Mouse (Mus musculus): Measurements from ENCODE around the gene Zfp174. TPM values are rescaled to one million over a fixed set of nuclear protein-coding genes. Genes with fewer than 3 reads are reported as not detected.
A peak's percentile ranks its signal among the peaks of the same experiment; 100 is the strongest.

The Zfp174 gene
- total and polyA plus RNA-seq, 3 experiments, result 0.26 to 0.98 (median 0.37) TPM

DNA sequence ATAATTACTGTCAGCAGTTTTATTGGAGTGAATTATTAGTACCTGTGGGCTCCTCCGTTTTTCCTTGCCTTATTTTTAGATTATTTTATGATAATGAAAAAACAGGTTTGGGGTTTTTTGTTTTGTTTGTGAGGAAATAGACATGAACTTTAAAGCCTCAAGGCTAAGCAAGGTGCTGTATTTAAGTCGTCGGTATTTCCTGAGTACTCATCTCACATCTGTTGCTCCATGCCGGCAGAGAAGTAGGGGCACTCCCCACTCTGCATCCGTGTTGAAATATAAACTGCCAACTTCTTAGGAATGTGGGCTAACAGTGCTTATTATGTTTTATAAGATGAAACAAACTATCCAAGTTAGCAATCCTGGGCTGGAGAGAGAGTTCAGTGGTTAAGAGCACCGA is 49.0 kb downstream of the Zfp174 start:
- peaks cover 9 to 27% of the 10 kb centered on the region in 2 experiments for H3K4me1 ChIP-seq (ENCODE audit: control insufficient read depth in 1 of 2, insufficient read depth in 2 of 2)
- TF ChIP-seq UBTF (IDR thresholded peaks at IDR 0.05; ENCODE audit: low read depth, low read length) (no peak), BHLHE40 (IDR thresholded peaks at IDR 0.05; ENCODE audit: low read depth, low read length) (no peak), MXI1 (IDR thresholded peaks at IDR 0.05; ENCODE audit: low read depth, low read length) (no peak), USF1 (IDR thresholded peaks at IDR 0.05; ENCODE audit: low read depth, low read length) (no peak), MAFK (IDR thresholded peaks at IDR 0.05; ENCODE audit: insufficient replicate concordance, low read length) (no peak), JUN (IDR thresholded peaks at IDR 0.05; ENCODE audit: insufficient read depth, low read depth, low read length) (no peak), KAT2A (IDR thresholded peaks at IDR 0.05; ENCODE audit: insufficient replicate concordance, low read length) (no peak), MEF2A (IDR thresholded peaks at IDR 0.05; ENCODE audit: borderline replicate concordance, low read depth, low read length) (no peak), PAX5 (IDR thresholded peaks at IDR 0.05; ENCODE audit: low read length) (no peak), POLR2A (IDR thresholded peaks at IDR 0.05; ENCODE audit: low read depth, low read length) (no peak), MAX (IDR thresholded peaks at IDR 0.05; ENCODE audit: low read length) (no peak)
- peak overlapping the region; percentile 83 for H3K9ac ChIP-seq (ENCODE audit: insufficient read depth, low read depth)
- no peaks in the 10 kb centered on the region for H3K27me3 ChIP-seq (replicated peaks)
- no peaks in the 10 kb centered on the region for H3K9me3 ChIP-seq (replicated peaks; ENCODE audit: low read length)
- peak overlapping the region; percentile 75; the same call in 1 of the 2 replicates for H3K4me2 ChIP-seq (ENCODE audit: insufficient read depth, low read depth, poor library complexity, severe bottlenecking)
- in situ Hi-C loops (cut with MboI; ENCODE audit: low pct_ligation_motif_present, low pct_unique_long_range_greater_than_20kb, low sequenced_read_pairs) (no loop called here), dilution Hi-C loops (cut with MboI; ENCODE audit: extremely low pct_ligation_motif_present, extremely low pct_unique_long_range_greater_than_20kb, low sequenced_read_pairs) (no loop called here)
- peaks cover 23% of the 10 kb centered on the region for H3K79me2 ChIP-seq (replicated peaks; ENCODE audit: control insufficient read depth, extremely low read depth, insufficient read depth, poor library complexity, severe bottlenecking)
- H3K36me3 ChIP-seq (replicated peaks in 1 of 2; ENCODE audit: control insufficient read depth in 1 of 2, insufficient read depth in 1 of 2, low read length in 1 of 2), result peaks cover 50 to 80% of the 10 kb centered on the region in 2 experiments
- DNase-seq (ENCODE audit: extremely low read depth), result no peak
- no peak overlapping the region for H3K27ac ChIP-seq (ENCODE audit: insufficient read depth, low read depth)
- H3K4me3 ChIP-seq (replicated peaks in 1 of 3; ENCODE audit: low read depth in 2 of 3, low read length in 2 of 3, poor library complexity in 1 of 3), result peak overlapping the region in 2 of 3 experiments; percentile 57 to 59

DNA sequence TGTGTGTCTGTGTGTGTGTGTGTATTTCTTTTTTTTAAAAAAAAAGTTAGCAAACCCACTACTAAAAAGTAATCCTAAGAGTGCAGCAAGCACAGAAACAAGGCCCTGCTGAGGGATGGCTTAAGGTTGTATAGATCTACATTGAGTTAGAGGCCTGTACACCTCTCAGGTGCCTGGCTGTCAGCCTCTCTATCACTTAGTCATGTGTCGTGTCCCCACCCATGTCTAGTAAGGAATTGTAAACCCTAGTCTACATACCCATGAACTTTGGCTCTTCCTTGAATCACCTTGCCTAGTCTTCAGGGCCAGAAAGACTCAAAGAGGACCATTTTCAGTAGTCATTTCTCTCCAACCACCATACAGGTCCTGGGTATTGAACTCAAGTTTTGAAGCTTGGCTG is 49.5 kb downstream of the Zfp174 start:
- Histone ChIP-seq H3K36me3 (replicated peaks in 1 of 2; ENCODE audit: control insufficient read depth in 1 of 2, insufficient read depth in 1 of 2, low read length in 1 of 2) (peaks cover 55 to 81% of the 10 kb centered on the region in 2 experiments), H3K4me2 (ENCODE audit: insufficient read depth, low read depth, poor library complexity, severe bottlenecking) (no peak overlapping the region; the same call in 1 of the 2 replicates), H3K27ac (ENCODE audit: insufficient read depth, low read depth) (no peak overlapping the region), H3K9ac (ENCODE audit: insufficient read depth, low read depth) (no peak overlapping the region), H3K27me3 (replicated peaks) (no peaks in the 10 kb centered on the region), H3K4me3 (replicated peaks in 1 of 3; ENCODE audit: low read depth in 2 of 3, low read length in 2 of 3, poor library complexity in 1 of 3) (no peak overlapping the region), H3K79me2 (replicated peaks; ENCODE audit: control insufficient read depth, extremely low read depth, insufficient read depth, poor library complexity, severe bottlenecking) (peaks cover 21% of the 10 kb centered on the region), H3K4me1 (ENCODE audit: control insufficient read depth in 1 of 2, insufficient read depth in 2 of 2) (peaks cover 9 to 27% of the 10 kb centered on the region in 2 experiments), H3K9me3 (replicated peaks; ENCODE audit: low read length) (no peaks in the 10 kb centered on the region)
- no peak for DNase-seq (ENCODE audit: extremely low read depth)
- dilution Hi-C loops (cut with MboI; ENCODE audit: extremely low pct_ligation_motif_present, extremely low pct_unique_long_range_greater_than_20kb, low sequenced_read_pairs), result no loop called here
- TF ChIP-seq BHLHE40 (IDR thresholded peaks at IDR 0.05; ENCODE audit: low read depth, low read length) (no peak), EP300 (IDR thresholded peaks at IDR 0.05; ENCODE audit: low read length) (no peak)
- in situ Hi-C loops (cut with MboI; ENCODE audit: low pct_ligation_motif_present, low pct_unique_long_range_greater_than_20kb, low sequenced_read_pairs), result no loop called here

DNA sequence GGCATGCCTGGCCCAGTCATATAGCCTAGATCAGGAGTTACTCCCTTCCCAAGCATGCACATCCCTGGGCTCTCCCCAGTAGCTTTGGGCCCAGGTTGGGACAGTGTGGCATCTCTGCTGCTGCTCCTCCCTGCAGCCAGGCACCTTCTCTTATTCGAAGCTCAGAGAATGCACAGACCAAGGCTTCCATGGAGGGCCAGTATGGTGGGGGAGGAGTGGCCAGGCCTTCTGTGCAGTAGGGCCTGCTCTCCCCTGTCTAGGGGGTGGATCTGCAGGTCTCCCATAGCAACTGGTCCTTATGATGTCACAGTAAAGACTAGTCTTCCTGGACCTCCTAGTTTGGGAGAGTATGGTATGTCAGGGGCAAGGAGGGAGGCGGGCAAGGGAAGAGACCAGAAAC is 60.4 kb downstream of the Zfp174 start:
- Histone ChIP-seq H3K4me3 (replicated peaks in 1 of 3; ENCODE audit: low read depth in 2 of 3, low read length in 2 of 3, poor library complexity in 1 of 3) (no peak overlapping the region), H3K27me3 (replicated peaks) (no peaks in the 10 kb centered on the region), H3K79me2 (replicated peaks; ENCODE audit: control insufficient read depth, extremely low read depth, insufficient read depth, poor library complexity, severe bottlenecking) (peaks cover 14% of the 10 kb centered on the region), H3K36me3 (replicated peaks in 1 of 2; ENCODE audit: control insufficient read depth in 1 of 2, insufficient read depth in 1 of 2, low read length in 1 of 2) (peaks cover 41 to 67% of the 10 kb centered on the region in 2 experiments), H3K4me1 (ENCODE audit: control insufficient read depth in 1 of 2, insufficient read depth in 2 of 2) (peaks cover 6 to 21% of the 10 kb centered on the region in 2 experiments), H3K9ac (ENCODE audit: insufficient read depth, low read depth) (no peak overlapping the region), H3K27ac (ENCODE audit: insufficient read depth, low read depth) (no peak overlapping the region), H3K9me3 (replicated peaks; ENCODE audit: low read length) (no peaks in the 10 kb centered on the region), H3K4me2 (ENCODE audit: insufficient read depth, low read depth, poor library complexity, severe bottlenecking) (0 out of 2 replicates have a peak overlapping the region, but pooled peaks have one; percentile 49)
- dilution Hi-C loops (cut with MboI; ENCODE audit: extremely low pct_ligation_motif_present, extremely low pct_unique_long_range_greater_than_20kb, low sequenced_read_pairs), result no loop called here
- in situ Hi-C loops (cut with MboI; ENCODE audit: low pct_ligation_motif_present, low pct_unique_long_range_greater_than_20kb, low sequenced_read_pairs), result no loop called here
- TF ChIP-seq CHD1 (IDR thresholded peaks at IDR 0.05; ENCODE audit: low read depth, low read length), result no peak
- no peak for TF ChIP-seq EP300 (IDR thresholded peaks at IDR 0.05; ENCODE audit: low read length)
- TF ChIP-seq USF2 (conservative IDR thresholded peaks at IDR 0.05; ENCODE audit: low read depth, low read length), result no peak
- no peak for TF ChIP-seq MAX (IDR thresholded peaks at IDR 0.05; ENCODE audit: low read length)
- no peak for TF ChIP-seq CHD2 (IDR thresholded peaks at IDR 0.05; ENCODE audit: low read length)
- no peak for TF ChIP-seq ZC3H11A (IDR thresholded peaks at IDR 0.05; ENCODE audit: low read depth, low read length)
- no peak for TF ChIP-seq UBTF (IDR thresholded peaks at IDR 0.05; ENCODE audit: low read depth, low read length)
- no peak for TF ChIP-seq ZNF384 (IDR thresholded peaks at IDR 0.05; ENCODE audit: low read depth, low read length)
- TF ChIP-seq PAX5 (IDR thresholded peaks at IDR 0.05; ENCODE audit: low read length), result no peak
- TF ChIP-seq SIN3A (IDR thresholded peaks at IDR 0.05; ENCODE audit: low read length), result no peak
- no peak for TF ChIP-seq SMC3 (IDR thresholded peaks at IDR 0.05; ENCODE audit: low read depth, low read length)
- TF ChIP-seq ZMIZ1 (IDR thresholded peaks at IDR 0.05; ENCODE audit: low read depth, low read length), result no peak
- no peak for TF ChIP-seq JUN (IDR thresholded peaks at IDR 0.05; ENCODE audit: insufficient read depth, low read depth, low read length)
- no peak for TF ChIP-seq HCFC1 (IDR thresholded peaks at IDR 0.05; ENCODE audit: low read depth, low read length)
- DNase-seq (ENCODE audit: extremely low read depth), result no peak
